Mouse (Mus musculus) forebrain, embryonic 15.5 days (tissue): ENCODE results near the gene Prkn. TPM values are rescaled to one million over a fixed set of nuclear protein-coding genes. Genes with fewer than 3 reads are reported as not detected.

Source experiments
- ATAC-seq: fragments of 200-750 bp; cut with Nextera tagmentation; replicated peaks from 2 replicates; pipeline ENCODE4 v1.8.0; 2017; ENCODE audit warnings: mild to moderate bottlenecking, moderate TSS enrichment, moderate library complexity
- H3K27ac ChIP-seq: fragments of 300-500 bp; sonication (generic); replicated peaks from 2 replicates; pipeline ENCODE4 v1.5.1; 2015; ENCODE audit warnings: mild to moderate bottlenecking, inconsistent platforms
- H3K27me3 ChIP-seq: fragments of 300-500 bp; sonication (generic); 2 replicates; pipeline ENCODE4 v1.6.1; 2015; ENCODE audit warnings: inconsistent platforms
- H3K36me3 ChIP-seq: fragments of 300-500 bp; sonication (generic); 2 replicates; pipeline ENCODE4 v1.6.1; 2015; ENCODE audit warnings: mild to moderate bottlenecking, inconsistent platforms
- H3K4me1 ChIP-seq: fragments of 300-500 bp; sonication (generic); 2 replicates; pipeline ENCODE4 v1.6.1; 2015; ENCODE audit warnings: inconsistent platforms
- H3K4me2 ChIP-seq: fragments of 300-500 bp; sonication (generic); replicated peaks from 2 replicates; pipeline ENCODE4 v1.6.1; 2015; ENCODE audit warnings: mild to moderate bottlenecking, inconsistent platforms
- H3K4me3 ChIP-seq: fragments of 300-500 bp; sonication (generic); 2 replicates; pipeline ENCODE4 v1.5.1; 2015; ENCODE audit warnings: mild to moderate bottlenecking, inconsistent platforms
- H3K9ac ChIP-seq: fragments of 300-500 bp; sonication (generic); replicated peaks from 2 replicates; pipeline ENCODE4 v1.6.1; 2015; ENCODE audit warnings: mild to moderate bottlenecking, inconsistent platforms
- H3K9me3 ChIP-seq: fragments of 300-500 bp; sonication (generic); 2 replicates; pipeline ENCODE4 v1.6.1; 2016; ENCODE audit warnings: inconsistent platforms
- WGBS: fragments of 180-500 bp; shearing (Covaris S2); methylation state at CpG from one replicate; pipeline ENCODE4 v1.1.7; 2015; ENCODE audit warnings: mixed read lengths; 5-methylcytosine and 5-hydroxymethylcytosine counted together
- polyA plus RNA-seq: library from polyadenylated mRNA; unstranded; fragments of >200 nt; fragmentation: Nextera tagmentation; extraction: Ambion mirVana; gene quantifications from 2 replicates; pipeline ENCODE4 v1.2.1, GENCODE M21; 2015

The Prkn gene
- polyA plus RNA-seq, 1 experiment from 2014 or later, result 3.6 TPM

- Histone ChIP-seq H3K4me3 (no peak overlapping the region), H3K4me2 (no peak overlapping the region), H3K27ac (no peak overlapping the region), H3K4me1 (peaks cover 8% of the 10 kb centered on the region), H3K36me3 (no peaks in the 10 kb centered on the region), H3K9ac (no peak overlapping the region), H3K9me3 (no peaks in the 10 kb centered on the region), H3K27me3 (no peaks in the 10 kb centered on the region)
- ATAC-seq, result no peak
- WGBS, result 77% methylated on average over 5 of the region's 5 CpGs
Measured at GRCm38 (mm10) chr17:12040546-12040945, 1200.4 kb downstream of the Prkn start.

- Histone ChIP-seq H3K27ac (no peak overlapping the region), H3K9ac (no peak overlapping the region), H3K27me3 (no peaks in the 10 kb centered on the region), H3K4me3 (no peak overlapping the region), H3K36me3 (no peaks in the 10 kb centered on the region), H3K4me1 (peaks cover 14% of the 10 kb centered on the region), H3K4me2 (no peak overlapping the region), H3K9me3 (no peaks in the 10 kb centered on the region)
- no peak for ATAC-seq
- WGBS, result 94% methylated on average over 5 of the region's 5 CpGs
Measured at GRCm38 (mm10) chr17:12041091-12041655, 1201.0 kb downstream of the Prkn start.

- peaks cover 18% of the 10 kb centered on the region for H3K4me1 ChIP-seq
- H3K27ac ChIP-seq, result no peak overlapping the region
- H3K9me3 ChIP-seq, result no peaks in the 10 kb centered on the region
- H3K9ac ChIP-seq, result no peak overlapping the region
- no peak overlapping the region for H3K4me3 ChIP-seq
- no peak overlapping the region for H3K4me2 ChIP-seq
- ATAC-seq, result peak; percentile 37; the same call in 1 of the 2 replicates
- 37% methylated on average over 14 of the region's 14 CpGs for WGBS
- no peaks in the 10 kb centered on the region for H3K27me3 ChIP-seq
- H3K36me3 ChIP-seq, result no peaks in the 10 kb centered on the region
Measured at GRCm38 (mm10) chr17:12042561-12043256, 1202.5 kb downstream of the Prkn start.

DNA sequence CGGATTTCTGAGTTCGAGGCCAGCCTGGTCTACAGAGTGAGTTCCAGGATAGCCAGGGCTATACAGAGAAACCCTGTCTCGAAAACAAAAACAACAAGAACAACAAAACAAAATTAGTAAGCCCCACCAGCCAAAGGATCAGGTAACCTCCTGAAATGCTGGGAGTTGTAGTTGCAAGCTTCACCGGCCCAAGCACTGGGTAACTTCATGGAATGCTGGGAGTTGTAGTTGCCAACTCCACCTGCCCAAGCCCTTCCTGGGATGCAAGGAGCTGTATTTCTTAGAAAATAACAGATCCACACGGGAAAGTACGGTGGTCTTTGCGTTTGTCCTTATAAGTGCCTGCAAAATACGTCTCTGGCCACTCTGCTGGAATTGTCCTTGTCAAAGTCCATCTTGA is 1204.0 kb downstream of the Prkn start:
- no peak overlapping the region for H3K9ac ChIP-seq
- WGBS, result 64% methylated on average over 8 of the region's 8 CpGs
- H3K27me3 ChIP-seq, result no peaks in the 10 kb centered on the region
- no peak overlapping the region for H3K4me3 ChIP-seq
- H3K4me1 ChIP-seq, result peaks cover 18% of the 10 kb centered on the region
- no peak overlapping the region for H3K4me2 ChIP-seq
- no peak for ATAC-seq
- H3K27ac ChIP-seq, result no peak overlapping the region
- no peaks in the 10 kb centered on the region for H3K36me3 ChIP-seq
- H3K9me3 ChIP-seq, result no peaks in the 10 kb centered on the region

- peak; percentile 83 for ATAC-seq
- peak overlapping the region; percentile 3; the same call in 1 of the 2 replicates for H3K27ac ChIP-seq
- no peaks in the 10 kb centered on the region for H3K27me3 ChIP-seq
- H3K9ac ChIP-seq, result no peak overlapping the region
- 40% methylated on average over 5 of the region's 5 CpGs for WGBS
- H3K4me2 ChIP-seq, result no peak overlapping the region
- no peaks in the 10 kb centered on the region for H3K9me3 ChIP-seq
- H3K36me3 ChIP-seq, result no peaks in the 10 kb centered on the region
- H3K4me3 ChIP-seq, result no peak overlapping the region
- peaks cover 18% of the 10 kb centered on the region for H3K4me1 ChIP-seq
Measured at GRCm38 (mm10) chr17:12045861-12046273, 1205.7 kb downstream of the Prkn start.

DNA sequence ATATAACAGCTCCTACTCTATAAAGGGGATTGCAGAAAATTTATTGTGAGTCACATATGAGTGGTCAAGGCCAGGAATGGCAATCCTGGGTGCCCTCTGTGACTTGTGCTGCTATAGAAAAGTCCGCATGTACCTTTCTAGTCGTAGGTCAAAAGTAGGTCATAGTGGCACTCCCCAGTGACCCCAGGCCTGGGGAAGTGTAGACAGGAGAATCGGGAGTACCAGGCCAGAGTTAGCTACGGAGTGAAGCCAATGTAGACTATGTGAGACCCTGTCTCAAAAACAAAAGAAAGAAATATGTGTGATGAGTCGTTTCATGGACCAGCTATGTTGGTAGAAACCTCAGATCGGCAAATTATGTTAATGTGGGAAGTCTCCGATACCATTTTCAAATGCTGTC is 1206.8 kb downstream of the Prkn start:
- 78% methylated on average over 7 of the region's 7 CpGs for WGBS
- Histone ChIP-seq H3K9me3 (no peaks in the 10 kb centered on the region), H3K4me3 (no peak overlapping the region), H3K4me1 (peaks cover 18% of the 10 kb centered on the region), H3K36me3 (no peaks in the 10 kb centered on the region), H3K27me3 (no peaks in the 10 kb centered on the region), H3K9ac (no peak overlapping the region), H3K4me2 (no peak overlapping the region), H3K27ac (no peak overlapping the region)
- ATAC-seq, result no peak

GRCm38 (mm10) chr17:12047523-12047922 is 1207.3 kb downstream of the Prkn start:
- Histone ChIP-seq H3K27me3 (no peaks in the 10 kb centered on the region), H3K9ac (no peak overlapping the region), H3K27ac (no peak overlapping the region), H3K4me2 (no peak overlapping the region), H3K4me3 (no peak overlapping the region), H3K4me1 (peaks cover 16% of the 10 kb centered on the region), H3K9me3 (no peaks in the 10 kb centered on the region), H3K36me3 (no peaks in the 10 kb centered on the region)
- ATAC-seq, result no peak
- WGBS, result 21% methylated on average over 6 of the region's 6 CpGs

DNA sequence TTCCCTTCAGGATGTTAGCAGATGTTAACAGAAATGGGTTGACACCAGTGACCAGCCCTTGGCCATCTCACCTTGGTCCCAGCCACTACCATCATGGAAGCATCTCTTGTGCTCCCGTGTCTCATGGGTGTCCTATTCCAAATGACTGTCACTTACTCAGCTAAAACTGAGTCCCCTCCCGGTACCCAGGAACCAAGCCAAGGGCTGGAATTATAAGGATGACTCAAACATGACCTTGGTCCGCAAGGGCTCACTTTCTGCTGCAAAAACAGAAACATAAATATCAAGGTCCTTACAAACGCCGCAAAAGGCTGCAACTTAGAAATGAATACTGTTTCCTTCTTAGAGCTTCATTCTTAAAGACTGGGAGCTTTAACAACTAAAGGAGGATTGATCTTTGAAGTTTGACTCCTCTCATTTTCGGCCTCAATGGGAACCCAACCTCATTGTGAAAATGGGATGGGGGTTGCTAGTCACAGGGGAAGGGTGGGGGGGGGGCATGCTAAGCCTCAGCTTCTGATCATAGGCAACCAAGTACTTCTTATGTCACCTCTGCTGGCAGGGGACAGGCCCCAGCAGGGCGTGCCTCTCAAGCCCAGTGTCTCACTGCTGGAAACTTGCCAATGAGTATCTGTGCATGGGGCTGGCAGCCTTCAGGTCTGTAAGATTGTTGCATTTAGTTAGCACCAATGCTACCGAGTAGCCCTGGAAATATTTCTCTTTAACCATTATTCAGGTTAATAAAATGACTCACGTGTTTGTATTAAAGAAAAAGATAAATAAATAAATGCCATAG is 1208.7 kb downstream of the Prkn start:
- Histone ChIP-seq H3K4me2 (no peak overlapping the region), H3K27ac (no peak overlapping the region), H3K9ac (no peak overlapping the region), H3K36me3 (no peaks in the 10 kb centered on the region), H3K4me3 (no peak overlapping the region), H3K4me1 (peaks cover 13% of the 10 kb centered on the region), H3K9me3 (no peaks in the 10 kb centered on the region), H3K27me3 (no peaks in the 10 kb centered on the region)
- WGBS, result 59% methylated on average over 9 of the region's 9 CpGs
- ATAC-seq, result no peak

GRCm38 (mm10) chr17:12050261-12050660 is 1210.1 kb downstream of the Prkn start:
- no peak overlapping the region for H3K4me3 ChIP-seq
- no peaks in the 10 kb centered on the region for H3K9me3 ChIP-seq
- H3K9ac ChIP-seq, result no peak overlapping the region
- H3K4me2 ChIP-seq, result no peak overlapping the region
- H3K27ac ChIP-seq, result no peak overlapping the region
- H3K36me3 ChIP-seq, result no peaks in the 10 kb centered on the region
- ATAC-seq, result no peak
- H3K4me1 ChIP-seq, result peaks cover 12% of the 10 kb centered on the region
- no peaks in the 10 kb centered on the region for H3K27me3 ChIP-seq
- 88% methylated on average over 5 of the region's 5 CpGs for WGBS

- Histone ChIP-seq H3K4me2 (no peak overlapping the region), H3K9ac (no peak overlapping the region), H3K27ac (no peak overlapping the region), H3K36me3 (no peaks in the 10 kb centered on the region), H3K27me3 (no peaks in the 10 kb centered on the region), H3K4me1 (peaks cover 6% of the 10 kb centered on the region), H3K9me3 (no peaks in the 10 kb centered on the region), H3K4me3 (no peak overlapping the region)
- WGBS, result 90% methylated on average over 3 of the region's 3 CpGs
- no peak for ATAC-seq
Measured at GRCm38 (mm10) chr17:12051031-12051430, 1210.8 kb downstream of the Prkn start.

GRCm38 (mm10) chr17:12052651-12053050 is 1212.5 kb downstream of the Prkn start:
- no peak overlapping the region for H3K27ac ChIP-seq
- H3K9me3 ChIP-seq, result no peaks in the 10 kb centered on the region
- 70% methylated on average over 12 of the region's 12 CpGs for WGBS
- no peaks in the 10 kb centered on the region for H3K27me3 ChIP-seq
- no peaks in the 10 kb centered on the region for H3K36me3 ChIP-seq
- H3K4me3 ChIP-seq, result no peak overlapping the region
- H3K4me2 ChIP-seq, result no peak overlapping the region
- ATAC-seq, result no peak
- no peaks in the 10 kb centered on the region; the same call in 1 of the 2 replicates for H3K4me1 ChIP-seq
- no peak overlapping the region for H3K9ac ChIP-seq

- Histone ChIP-seq H3K27ac (no peak overlapping the region), H3K9me3 (no peaks in the 10 kb centered on the region), H3K4me3 (no peak overlapping the region), H3K4me2 (no peak overlapping the region), H3K9ac (no peak overlapping the region), H3K4me1 (no peaks in the 10 kb centered on the region), H3K27me3 (no peaks in the 10 kb centered on the region), H3K36me3 (no peaks in the 10 kb centered on the region)
- ATAC-seq, result no peak
- WGBS, result 89% methylated on average over 6 of the region's 6 CpGs
Measured at GRCm38 (mm10) chr17:12059041-12059440, 1218.9 kb downstream of the Prkn start.
